Mouse (Mus musculus): ENCODE results near the gene Tedc2. TPM values are rescaled to one million over a fixed set of nuclear protein-coding genes. Genes with fewer than 3 reads are reported as not detected.

Tedc2 gene
- polyA plus RNA-seq, 1 experiment from 2014 or later: 8.6 TPM

- in situ Hi-C loops (cut with MboI; ENCODE audit: low pct_unique_long_range_greater_than_20kb): no loop called here
- ChIA-PET POLR2A (no interaction called here), CTCF (no interaction called here)
Measured at GRCm38 (mm10) chr17:24213186-24213585, 7.5 kb downstream of the Tedc2 start.

DNA sequence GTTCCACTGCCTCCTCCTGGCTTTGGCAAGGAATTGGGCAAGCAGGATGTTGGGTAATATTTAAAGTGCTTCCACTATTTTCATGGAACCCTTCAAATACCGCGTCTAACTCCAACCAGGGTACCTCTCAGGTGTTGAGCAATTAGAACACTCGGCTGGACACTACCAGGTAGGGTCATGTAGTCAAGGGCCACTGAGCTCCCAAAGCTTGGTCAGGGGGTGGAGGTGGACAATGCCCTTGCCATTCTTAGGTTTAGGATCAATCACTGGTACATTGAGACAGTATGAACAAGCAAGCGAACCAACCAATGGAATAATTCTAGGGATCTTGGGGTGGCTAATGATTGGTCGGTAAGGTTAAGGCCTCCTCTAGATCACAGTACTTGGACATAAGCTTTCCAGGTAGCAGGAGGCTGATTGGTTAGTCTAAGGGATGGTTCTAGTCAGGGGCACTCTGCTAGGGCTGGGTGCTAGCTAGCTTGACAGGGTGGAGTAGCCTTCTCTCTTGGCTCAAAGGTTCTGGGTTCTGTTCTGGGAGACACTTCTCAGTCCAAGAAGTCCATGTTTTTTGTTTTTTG, 8.1 kb downstream of the Tedc2 start:
- no peak for DNase-seq (ENCODE audit: low read depth, low spot score)
- TF ChIP-seq CTCF (IDR thresholded peaks at IDR 0.05): no peak
- in situ Hi-C loops (cut with MboI; ENCODE audit: low pct_unique_long_range_greater_than_20kb): no loop called here
- CTCF ChIA-PET: no interaction called here
- POLR2A ChIA-PET: no interaction called here
- ATAC-seq: no peak
- no peaks in the 10 kb centered on the region for H3K27me3 ChIP-seq

More at GRCm38 (mm10) chr17:24213186-24213585, 7.5 kb downstream of the Tedc2 start:
- DNase-seq (ENCODE audit: low read depth, low spot score) (no peak), ATAC-seq (no peak)
- no peak for TF ChIP-seq CTCF (IDR thresholded peaks at IDR 0.05)
- no peaks in the 10 kb centered on the region for H3K27me3 ChIP-seq

- POLR2A ChIA-PET: interaction anchor here (0.6 to 0.8 kb wide), 3 partner anchors 8 to 409 kb away, joined by 3 to 4 read pairs (median 3); partner anchors contain the start of gene Ccnf
- in situ Hi-C loops (cut with MboI; ENCODE audit: low pct_unique_long_range_greater_than_20kb): no loop called here
- no peak for TF ChIP-seq CTCF (IDR thresholded peaks at IDR 0.05)
- CTCF ChIA-PET: no interaction called here
- DNase-seq (ENCODE audit: low read depth, low spot score): no peak
- no peaks in the 10 kb centered on the region for H3K27me3 ChIP-seq
- no peak for ATAC-seq
Measured at GRCm38 (mm10) chr17:24211631-24212440, 8.8 kb downstream of the Tedc2 start.

- H3K27me3 ChIP-seq: no peaks in the 10 kb centered on the region
- ChIA-PET CTCF (no interaction called here), POLR2A (no interaction called here)
- ATAC-seq (no peak), DNase-seq (ENCODE audit: low read depth, low spot score) (no peak)
- TF ChIP-seq CTCF (IDR thresholded peaks at IDR 0.05): no peak
- in situ Hi-C loops (cut with MboI; ENCODE audit: low pct_unique_long_range_greater_than_20kb): no loop called here
Measured at GRCm38 (mm10) chr17:24210591-24210990, 10.1 kb downstream of the Tedc2 start.

GRCm38 (mm10) chr17:24209916-24210240, 10.8 kb downstream of the Tedc2 start:
- ChIA-PET CTCF (no interaction called here), POLR2A (no interaction called here)
- in situ Hi-C loops (cut with MboI; ENCODE audit: low pct_unique_long_range_greater_than_20kb): no loop called here
- TF ChIP-seq CTCF (IDR thresholded peaks at IDR 0.05): no peak
- H3K27me3 ChIP-seq: no peaks in the 10 kb centered on the region
- ATAC-seq: no peak
- DNase-seq (ENCODE audit: low read depth, low spot score): no peak

GRCm38 (mm10) chr17:24209043-24209915, 11.4 kb downstream of the Tedc2 start, which contains the start of gene Ntn3:
TSS of gene Ntn3 (minus strand) at chr17:24209531.
- TF ChIP-seq CTCF (IDR thresholded peaks at IDR 0.05): no peak
- H3K27me3 ChIP-seq: no peaks in the 10 kb centered on the region
- DNase-seq (ENCODE audit: low read depth, low spot score) (no peak), ATAC-seq (no peak)
- ChIA-PET CTCF (no interaction called here), POLR2A (no interaction called here)
- in situ Hi-C loops (cut with MboI; ENCODE audit: low pct_unique_long_range_greater_than_20kb): no loop called here

DNA sequence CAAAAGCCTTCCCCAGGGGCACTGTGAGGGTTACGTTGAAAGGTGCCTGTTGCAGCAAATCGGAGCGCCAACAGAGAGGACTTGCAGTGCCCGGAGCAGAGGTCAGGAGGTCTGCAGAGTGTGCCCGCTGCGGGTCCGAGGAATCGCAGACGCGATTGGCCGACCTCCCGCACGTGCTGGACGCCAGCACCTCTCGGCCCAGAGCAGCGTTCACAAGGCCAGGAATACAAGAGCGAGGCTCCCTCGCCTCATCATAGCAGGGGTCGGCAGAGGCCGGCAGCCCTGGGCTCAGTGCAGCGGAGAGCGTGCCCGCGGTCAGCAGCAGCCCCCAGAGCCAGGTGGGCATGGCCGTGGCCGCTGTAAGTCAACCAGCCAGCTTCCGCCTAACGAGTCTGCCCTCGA, 12.0 kb downstream of the Tedc2 start:
- in situ Hi-C loops (cut with MboI; ENCODE audit: low pct_unique_long_range_greater_than_20kb): no loop called here
- no peak for ATAC-seq
- DNase-seq (ENCODE audit: low read depth, low spot score): no peak
- CTCF ChIA-PET: no interaction called here
- no peak for TF ChIP-seq CTCF (IDR thresholded peaks at IDR 0.05)
- POLR2A ChIA-PET: no interaction called here
- H3K27me3 ChIP-seq: no peaks in the 10 kb centered on the region

DNA sequence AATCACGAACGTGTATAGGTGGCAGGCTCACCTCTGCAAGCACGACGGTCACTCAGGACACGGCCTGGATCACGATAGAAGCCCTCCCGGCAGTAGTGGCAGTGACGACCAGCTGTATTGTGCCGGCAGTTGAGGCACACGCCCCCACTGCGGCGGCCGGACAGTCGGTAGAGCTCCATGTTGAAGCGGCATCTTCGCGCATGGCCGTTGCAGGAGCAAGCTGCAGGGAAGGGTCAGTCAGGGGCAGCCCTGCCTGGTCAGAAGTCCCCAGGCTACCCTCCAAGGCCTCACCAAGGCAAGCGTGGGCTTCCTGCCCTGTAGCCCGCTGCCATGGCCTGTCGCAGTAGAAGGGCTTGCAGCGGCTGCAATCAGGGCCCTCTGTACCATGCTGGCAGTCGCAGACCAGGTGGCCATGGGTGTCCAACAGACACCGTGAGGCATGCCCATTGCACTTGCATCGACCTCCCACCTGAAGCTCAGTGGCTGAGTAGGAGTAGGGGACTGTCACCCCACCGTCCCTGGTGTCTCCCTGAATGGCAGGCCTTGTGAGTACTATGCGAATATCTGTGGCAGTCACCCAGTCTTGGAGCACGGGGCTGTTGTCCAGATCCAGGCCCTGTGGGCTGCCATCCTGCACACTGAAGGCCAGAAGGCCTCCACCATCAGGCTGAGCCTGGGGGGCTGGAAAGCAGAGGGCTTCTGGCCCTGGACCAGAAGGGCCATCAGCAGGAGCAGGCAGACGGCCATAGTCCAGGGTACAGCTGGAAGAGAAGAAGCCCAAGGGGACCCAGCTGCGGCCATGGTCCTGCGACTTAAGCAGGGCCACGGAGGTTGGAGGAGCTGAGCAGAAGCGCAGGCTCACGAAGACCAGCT, 12.6 kb downstream of the Tedc2 start:
- POLR2A ChIA-PET: no interaction called here
- in situ Hi-C loops (cut with MboI; ENCODE audit: low pct_unique_long_range_greater_than_20kb): no loop called here
- no peak for TF ChIP-seq CTCF (IDR thresholded peaks at IDR 0.05)
- no peaks in the 10 kb centered on the region for H3K27me3 ChIP-seq
- no peak for DNase-seq (ENCODE audit: low read depth, low spot score)
- no peak for ATAC-seq
- CTCF ChIA-PET: interaction anchor here (0.8 to 2.5 kb wide), 2 partner anchors 8 to 12 kb away, joined by 3 to 8 read pairs; no protein-coding TSS in a partner anchor

GRCm38 (mm10) chr17:24206451-24207351, 13.9 kb downstream of the Tedc2 start:
- ATAC-seq (no peak), DNase-seq (ENCODE audit: low read depth, low spot score) (no peak)
- ChIA-PET CTCF (interaction anchor here (2.5 kb wide), 1 partner anchor 9 kb away, joined by 8 read pairs; no protein-coding TSS in a partner anchor), POLR2A (interaction anchor here (0.6 kb wide), 1 partner anchor 16 kb away, joined by 3 read pairs; no protein-coding TSS in a partner anchor)
- in situ Hi-C loops (cut with MboI; ENCODE audit: low pct_unique_long_range_greater_than_20kb): no loop called here
- no peaks in the 10 kb centered on the region for H3K27me3 ChIP-seq
- no peak for TF ChIP-seq CTCF (IDR thresholded peaks at IDR 0.05)

Data from Patski (cell line).